Mouse (Mus musculus): ENCODE results near the gene Hsdl1. TPM values are rescaled to one million over a fixed set of nuclear protein-coding genes. Genes with fewer than 3 reads are reported as not detected.

Gene Hsdl1
- polyA plus RNA-seq, 1 experiment from 2014 or later, result 21.8 TPM

DNA sequence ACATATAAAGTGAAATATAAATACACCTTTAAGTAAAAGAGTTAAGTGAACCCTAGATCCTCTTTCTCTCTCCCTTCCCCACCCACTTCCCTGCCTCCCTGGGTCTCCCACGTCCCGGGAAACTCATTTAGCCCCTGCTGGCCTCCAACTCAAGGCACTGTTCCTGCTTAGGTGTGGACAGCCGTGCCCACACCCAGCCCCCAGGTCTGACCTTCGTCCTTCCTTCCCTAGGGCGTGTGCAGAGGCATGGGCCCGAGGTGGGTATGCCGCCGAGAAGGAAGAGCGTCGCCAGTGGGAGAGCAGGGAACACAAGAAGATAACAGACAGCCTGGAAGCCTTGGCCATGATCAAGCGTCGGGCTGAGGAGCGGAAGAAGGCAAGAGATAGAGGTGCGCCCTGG, 15.4 kb upstream of the Hsdl1 start:
- H3K4me1 ChIP-seq (replicated peaks; ENCODE audit: control insufficient read depth, insufficient read depth, low read length), result peaks cover 23% of the 10 kb centered on the region; the same call in 1 of the 2 replicates
- H3K9me3 ChIP-seq (ENCODE audit: control insufficient read depth), result no peaks in the 10 kb centered on the region
- peak; percentile 42 for TF ChIP-seq CTCF (IDR thresholded peaks at IDR 0.05; ENCODE audit: low read depth)
- H3K27me3 ChIP-seq (replicated peaks; ENCODE audit: control insufficient read depth, insufficient read depth, low read length), result no peaks in the 10 kb centered on the region
- WGBS, result 48% methylated on average over 14 of the region's 14 CpGs
- no peak overlapping the region for H3K9ac ChIP-seq (ENCODE audit: low read depth, low read length)
- H3K4me3 ChIP-seq (ENCODE audit: low read depth, low read length), result no peak overlapping the region
- no peaks in the 10 kb centered on the region for H3K36me3 ChIP-seq (ENCODE audit: control insufficient read depth, insufficient read depth)
- peak overlapping the region; percentile 62 for H3K27ac ChIP-seq (ENCODE audit: low read depth, low read length)
- H3K4me2 ChIP-seq (replicated peaks; ENCODE audit: low read depth), result peak overlapping the region; percentile 30; the same call in 1 of the 2 replicates
- ATAC-seq, result peak; percentile 87

GRCm38 (mm10) chr8:119588844-119589243, 13.9 kb upstream of the Hsdl1 start:
- no peaks in the 10 kb centered on the region for H3K27me3 ChIP-seq (replicated peaks; ENCODE audit: control insufficient read depth, insufficient read depth, low read length)
- TF ChIP-seq CTCF (IDR thresholded peaks at IDR 0.05; ENCODE audit: low read depth), result no peak
- H3K4me3 ChIP-seq (ENCODE audit: low read depth, low read length), result no peak overlapping the region
- ATAC-seq, result no peak
- WGBS, result 45% methylated on average over 10 of the region's 10 CpGs
- H3K9me3 ChIP-seq (ENCODE audit: control insufficient read depth), result no peaks in the 10 kb centered on the region
- H3K4me2 ChIP-seq (replicated peaks; ENCODE audit: low read depth), result no peak overlapping the region
- no peaks in the 10 kb centered on the region for H3K36me3 ChIP-seq (ENCODE audit: control insufficient read depth, insufficient read depth)
- no peak overlapping the region for H3K9ac ChIP-seq (ENCODE audit: low read depth, low read length)
- 0 out of 2 replicates have a peak, but pooled peaks cover 10% of the 10 kb centered on the region for H3K4me1 ChIP-seq (replicated peaks; ENCODE audit: control insufficient read depth, insufficient read depth, low read length)
- H3K27ac ChIP-seq (ENCODE audit: low read depth, low read length), result no peak overlapping the region

DNA sequence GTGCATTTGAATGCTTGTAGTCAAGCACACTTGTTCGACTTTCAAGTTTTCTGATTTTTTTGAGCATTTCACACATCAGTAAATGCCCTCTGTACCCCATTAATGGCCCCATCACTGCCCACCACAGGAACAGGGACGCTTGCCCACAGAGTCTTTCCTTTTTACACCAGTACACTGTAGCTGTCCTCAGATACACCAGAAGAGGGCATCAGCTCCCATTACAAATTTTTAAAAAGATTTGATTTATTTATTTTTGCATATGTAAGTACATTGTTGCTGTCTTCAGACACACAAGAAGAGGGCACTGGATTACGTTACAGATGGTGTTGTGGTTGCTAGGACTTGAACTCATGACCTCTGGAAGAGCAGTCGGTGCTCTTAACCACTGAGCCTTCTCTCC, 13.3 kb upstream of the Hsdl1 start:
- no peak overlapping the region for H3K4me3 ChIP-seq (ENCODE audit: low read depth, low read length)
- ATAC-seq, result no peak
- no peaks in the 10 kb centered on the region for H3K36me3 ChIP-seq (ENCODE audit: control insufficient read depth, insufficient read depth)
- no peaks in the 10 kb centered on the region for H3K9me3 ChIP-seq (ENCODE audit: control insufficient read depth)
- 65% methylated on average over 4 of the region's 4 CpGs for WGBS
- no peak overlapping the region for H3K27ac ChIP-seq (ENCODE audit: low read depth, low read length)
- H3K4me2 ChIP-seq (replicated peaks; ENCODE audit: low read depth), result no peak overlapping the region
- peak; percentile 45 for TF ChIP-seq CTCF (IDR thresholded peaks at IDR 0.05; ENCODE audit: low read depth)
- 0 out of 2 replicates have a peak, but pooled peaks cover 10% of the 10 kb centered on the region for H3K4me1 ChIP-seq (replicated peaks; ENCODE audit: control insufficient read depth, insufficient read depth, low read length)
- no peak overlapping the region for H3K9ac ChIP-seq (ENCODE audit: low read depth, low read length)
- no peaks in the 10 kb centered on the region for H3K27me3 ChIP-seq (replicated peaks; ENCODE audit: control insufficient read depth, insufficient read depth, low read length)

DNA sequence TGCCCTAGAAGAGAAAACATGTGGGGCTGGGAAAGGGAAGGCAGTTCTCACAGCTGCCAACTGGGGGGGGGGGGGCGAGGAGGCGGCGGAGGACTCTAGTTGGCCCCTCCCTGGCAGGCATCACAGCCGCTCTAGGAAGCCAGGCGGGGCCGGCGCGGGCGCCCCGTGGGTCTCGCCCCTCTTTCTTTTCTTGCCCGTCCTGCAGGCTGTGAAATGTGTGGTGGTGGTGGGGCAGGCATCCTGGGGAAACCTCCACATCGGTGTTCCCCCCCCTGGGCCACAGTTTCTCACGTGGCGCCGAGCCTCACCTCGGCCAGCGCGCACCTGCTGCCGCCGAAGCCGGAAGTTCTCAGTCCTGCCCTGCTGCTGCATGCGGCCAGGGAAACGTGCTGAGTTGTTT, 10.9 kb upstream of the Hsdl1 start:
- H3K27ac ChIP-seq (ENCODE audit: low read depth, low read length), result peak overlapping the region; percentile 60; the same call in 1 of the 2 replicates
- 24% methylated on average over 21 of the region's 24 CpGs for WGBS
- ATAC-seq, result no peak

DNA sequence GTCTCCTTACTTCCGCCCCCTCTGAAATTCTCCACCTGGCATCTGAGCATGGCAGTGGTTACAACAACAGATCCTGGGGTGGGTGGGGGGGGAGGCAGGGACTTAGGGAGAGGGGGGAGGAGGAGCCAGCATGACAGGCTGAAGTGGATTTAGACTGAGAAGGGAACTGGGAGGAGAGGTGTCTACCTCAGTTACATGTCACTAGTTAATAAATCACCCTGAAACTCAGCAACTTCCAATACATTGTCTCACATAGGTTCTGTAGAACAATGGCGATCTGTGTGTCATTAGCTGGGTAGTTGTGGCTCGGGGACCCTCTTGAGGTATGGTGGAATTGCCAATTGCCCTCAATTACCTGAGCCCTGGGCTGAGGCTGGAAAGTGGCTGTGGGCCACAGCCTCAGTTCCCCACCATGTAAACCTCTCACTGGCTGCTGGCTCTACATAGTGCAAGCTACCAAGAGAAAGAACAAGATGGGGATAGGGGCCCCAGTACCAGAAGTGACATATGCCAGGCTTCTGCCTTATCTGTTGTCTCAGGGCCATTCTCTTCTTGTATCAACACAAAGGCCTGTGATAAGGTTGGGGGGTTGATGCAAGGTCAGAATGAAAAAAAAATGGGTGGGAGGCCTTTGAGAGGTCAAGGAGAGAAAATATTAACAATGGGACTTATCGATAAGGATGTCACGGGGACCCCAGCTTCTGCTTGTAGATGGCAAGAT, 5.6 kb upstream of the Hsdl1 start:
- ATAC-seq, result peak; percentile 14; the same call in 1 of the 2 replicates
- H3K27ac ChIP-seq (ENCODE audit: low read depth, low read length), result no peak overlapping the region

More for the DNA sequence above, 10.9 kb upstream of the Hsdl1 start:
- H3K4me3 ChIP-seq (ENCODE audit: low read depth, low read length), result peak overlapping the region; percentile 31
- 0 out of 2 replicates have a peak overlapping the region, but pooled peaks have one; percentile 26 for H3K9ac ChIP-seq (ENCODE audit: low read depth, low read length)
- H3K27me3 ChIP-seq (replicated peaks; ENCODE audit: control insufficient read depth, insufficient read depth, low read length), result no peaks in the 10 kb centered on the region
- H3K9me3 ChIP-seq (ENCODE audit: control insufficient read depth), result no peaks in the 10 kb centered on the region
- H3K36me3 ChIP-seq (ENCODE audit: control insufficient read depth, insufficient read depth), result no peaks in the 10 kb centered on the region
- no peak for TF ChIP-seq CTCF (IDR thresholded peaks at IDR 0.05; ENCODE audit: low read depth)
- peaks cover 5% of the 10 kb centered on the region; the same call in 1 of the 2 replicates for H3K4me1 ChIP-seq (replicated peaks; ENCODE audit: control insufficient read depth, insufficient read depth, low read length)
- peak overlapping the region; percentile 65 for H3K4me2 ChIP-seq (replicated peaks; ENCODE audit: low read depth)

DNA sequence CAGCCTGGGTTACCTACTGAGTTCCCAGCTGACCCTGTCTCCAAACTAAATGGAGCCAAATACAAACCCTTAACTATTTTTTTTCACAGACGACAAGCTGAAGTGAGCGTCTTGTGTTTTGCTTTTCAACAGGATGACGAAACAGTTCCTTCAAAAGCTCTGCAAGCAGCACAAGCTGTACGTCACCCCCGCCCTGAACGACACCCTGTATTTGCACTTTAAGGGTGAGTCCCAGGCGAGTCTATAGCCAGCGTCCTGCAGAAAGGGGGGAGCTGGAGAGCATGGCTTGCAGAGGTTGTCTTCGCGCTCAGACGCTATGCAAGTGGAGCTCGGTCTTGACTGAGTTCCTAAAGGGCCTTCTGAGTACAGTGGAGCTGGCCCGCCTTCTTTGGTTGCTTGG, 4.1 kb upstream of the Hsdl1 start:
- 33% methylated on average over 13 of the region's 13 CpGs for WGBS
- H3K9ac ChIP-seq (ENCODE audit: low read depth, low read length), result no peak overlapping the region
- TF ChIP-seq CTCF (IDR thresholded peaks at IDR 0.05; ENCODE audit: low read depth), result no peak

More for the DNA sequence above, 5.6 kb upstream of the Hsdl1 start:
- WGBS, result 38% methylated on average over 5 of the region's 5 CpGs
- Histone ChIP-seq H3K4me1 (replicated peaks; ENCODE audit: control insufficient read depth, insufficient read depth, low read length) (peaks cover 2% of the 10 kb centered on the region; the same call in 1 of the 2 replicates), H3K4me3 (ENCODE audit: low read depth, low read length) (no peak overlapping the region), H3K9ac (ENCODE audit: low read depth, low read length) (no peak overlapping the region), H3K36me3 (ENCODE audit: control insufficient read depth, insufficient read depth) (no peaks in the 10 kb centered on the region), H3K9me3 (ENCODE audit: control insufficient read depth) (no peaks in the 10 kb centered on the region), H3K27me3 (replicated peaks; ENCODE audit: control insufficient read depth, insufficient read depth, low read length) (no peaks in the 10 kb centered on the region), H3K4me2 (replicated peaks; ENCODE audit: low read depth) (no peak overlapping the region)
- TF ChIP-seq CTCF (IDR thresholded peaks at IDR 0.05; ENCODE audit: low read depth), result no peak

More for the DNA sequence above, 4.1 kb upstream of the Hsdl1 start:
- ATAC-seq, result no peak
- H3K27me3 ChIP-seq (replicated peaks; ENCODE audit: control insufficient read depth, insufficient read depth, low read length), result no peaks in the 10 kb centered on the region
- peaks cover 7% of the 10 kb centered on the region; the same call in 1 of the 2 replicates for H3K4me1 ChIP-seq (replicated peaks; ENCODE audit: control insufficient read depth, insufficient read depth, low read length)
- H3K36me3 ChIP-seq (ENCODE audit: control insufficient read depth, insufficient read depth), result no peaks in the 10 kb centered on the region
- H3K27ac ChIP-seq (ENCODE audit: low read depth, low read length), result peak overlapping the region; percentile 52
- H3K9me3 ChIP-seq (ENCODE audit: control insufficient read depth), result no peaks in the 10 kb centered on the region
- no peak overlapping the region for H3K4me3 ChIP-seq (ENCODE audit: low read depth, low read length)
- H3K4me2 ChIP-seq (replicated peaks; ENCODE audit: low read depth), result no peak overlapping the region
